Mouse (Mus musculus) embryo, embryonic 10.5 days (tissue): ENCODE measurements around the gene Cela1.

ENCODE experiments used
- DNase-seq: peaks from one replicate; pipeline ENCODE4 v3.0.0-alpha.2; 2015; ENCODE audit warnings: low spot score

Gene Cela1

DNA sequence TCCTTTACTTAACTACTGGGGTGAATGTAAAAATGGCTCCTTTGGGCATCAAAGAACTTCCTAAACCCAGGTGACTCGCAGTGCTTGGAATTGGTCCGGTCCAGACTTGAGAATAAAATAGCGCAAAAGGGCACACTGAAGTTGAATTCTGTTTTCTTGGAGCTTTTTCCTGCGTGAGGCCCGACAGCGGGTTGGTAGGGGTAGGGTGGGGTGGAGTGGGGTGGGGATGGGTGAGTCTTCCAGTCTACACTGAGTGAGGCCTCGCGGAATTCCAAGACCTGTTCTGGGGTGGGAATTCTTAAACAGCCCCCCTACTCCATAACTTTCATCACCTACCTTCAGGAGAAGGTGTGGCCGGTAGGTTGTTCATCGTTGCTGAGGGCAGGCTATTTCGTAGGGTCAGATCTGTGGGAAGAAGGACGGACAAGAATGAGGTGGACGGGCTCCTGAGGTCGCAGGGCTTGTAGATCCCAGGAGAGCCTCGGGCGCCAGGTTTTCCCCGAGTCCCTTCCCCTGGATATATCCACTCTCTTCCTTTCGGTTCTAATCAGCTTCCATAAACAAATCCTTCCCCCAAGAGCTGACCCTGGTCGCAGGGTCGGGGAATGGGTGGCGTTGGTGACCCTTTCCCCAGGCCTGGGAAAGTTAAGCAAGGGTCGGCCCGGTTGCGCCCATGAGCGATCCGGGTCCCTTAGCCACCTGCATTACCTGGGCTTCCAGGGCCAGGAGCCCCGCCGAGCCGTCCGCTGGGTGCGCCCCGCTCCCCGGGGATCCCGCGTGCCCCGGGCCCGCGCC, 51.7 kb downstream of the Cela1 start:
- DNase-seq: peak; percentile 26

DNA sequence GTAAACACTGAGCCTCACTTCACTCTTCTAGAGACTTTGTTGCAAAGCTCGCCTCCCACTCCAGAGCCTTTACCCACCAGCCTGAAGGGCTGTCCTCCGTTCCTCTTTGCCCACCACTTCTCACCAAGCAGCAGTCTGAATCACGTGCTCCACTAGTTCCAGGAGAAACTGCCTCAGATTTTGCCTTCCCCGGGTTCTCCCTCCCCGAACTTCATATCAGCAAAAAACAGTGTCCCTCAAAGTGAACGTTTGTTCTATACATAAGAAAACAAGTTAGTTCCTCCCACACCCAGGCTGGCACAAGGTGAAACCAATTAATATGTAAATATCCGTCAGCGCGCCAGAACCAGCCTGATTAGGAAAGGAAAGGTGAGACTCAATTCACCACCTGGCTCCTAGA, 52.5 kb downstream of the Cela1 start:
- DNase-seq: no peak

DNA sequence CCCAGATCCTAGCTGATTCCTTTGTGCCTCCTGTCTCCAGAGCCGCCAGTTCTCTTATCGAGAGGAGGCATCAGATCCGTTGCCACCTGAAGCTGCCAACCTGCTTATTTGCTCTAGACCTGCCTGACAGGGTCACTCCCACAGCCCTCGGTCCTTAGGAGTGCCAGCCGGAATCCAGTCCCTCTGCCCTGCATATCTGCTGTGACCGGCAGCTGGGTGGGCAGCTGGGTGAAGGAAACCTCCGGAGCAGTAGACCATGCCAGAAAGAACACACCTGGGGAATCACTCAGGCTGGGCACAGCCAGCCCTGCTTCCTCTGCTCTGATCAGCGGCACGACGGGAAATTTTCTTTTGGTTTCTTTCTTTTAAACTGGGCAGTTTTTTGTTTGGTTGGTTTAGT, 54.4 kb downstream of the Cela1 start:
- DNase-seq: no peak

DNA sequence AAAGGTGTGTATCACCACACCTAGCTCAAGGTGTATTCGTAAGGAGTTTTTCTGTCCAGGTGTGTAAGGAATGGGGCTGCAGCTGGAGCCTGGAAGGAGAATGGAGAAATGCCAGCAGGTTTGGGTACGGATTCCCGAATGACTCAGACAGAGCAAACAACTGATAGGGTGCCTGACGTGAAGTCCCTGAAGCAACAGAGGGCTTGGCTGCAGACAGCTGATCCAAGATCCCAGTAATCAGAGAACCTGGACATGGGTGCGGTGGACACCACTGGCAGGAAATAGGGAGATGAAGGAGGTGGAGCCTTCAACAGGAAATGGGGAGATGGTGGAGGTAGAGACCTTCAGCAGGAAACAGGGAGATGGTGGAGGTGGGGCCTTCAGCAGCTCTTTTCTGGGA, 55.4 kb downstream of the Cela1 start:
- no peak for DNase-seq

DNA sequence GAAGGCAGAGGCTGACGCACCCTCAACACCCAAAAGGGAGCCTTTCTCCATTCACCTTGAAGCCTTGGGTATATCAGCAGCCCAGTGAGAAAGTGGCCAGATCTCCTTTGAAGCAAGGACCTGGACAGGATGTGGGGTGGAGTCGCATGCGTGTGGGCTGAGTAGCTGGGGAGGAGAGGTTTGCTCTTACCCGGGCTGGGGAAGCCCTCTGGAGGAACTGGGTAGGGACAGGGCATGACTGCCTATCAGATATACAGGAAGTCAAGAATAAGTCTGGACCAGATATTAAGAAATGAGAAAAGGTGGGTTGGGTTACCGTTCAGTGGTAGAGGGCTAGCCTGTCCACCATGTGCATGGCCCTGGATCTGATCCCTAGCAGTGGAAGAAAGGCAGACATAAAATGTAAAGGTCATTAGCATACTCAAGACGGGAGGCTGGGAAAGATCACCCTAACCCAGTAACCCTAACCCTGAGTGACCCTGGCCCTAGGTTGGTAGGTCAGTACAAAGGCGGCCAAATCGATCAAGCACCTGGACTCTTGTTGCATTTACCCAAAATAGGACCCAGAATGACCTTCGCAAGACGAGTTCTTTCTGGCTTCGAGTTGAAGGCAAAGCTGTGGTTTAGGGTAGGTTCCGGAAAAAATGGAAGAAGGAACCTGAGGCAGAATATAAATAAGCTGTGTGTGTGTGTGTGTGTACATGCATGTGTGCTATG, 56.1 kb downstream of the Cela1 start:
- DNase-seq: no peak

DNA sequence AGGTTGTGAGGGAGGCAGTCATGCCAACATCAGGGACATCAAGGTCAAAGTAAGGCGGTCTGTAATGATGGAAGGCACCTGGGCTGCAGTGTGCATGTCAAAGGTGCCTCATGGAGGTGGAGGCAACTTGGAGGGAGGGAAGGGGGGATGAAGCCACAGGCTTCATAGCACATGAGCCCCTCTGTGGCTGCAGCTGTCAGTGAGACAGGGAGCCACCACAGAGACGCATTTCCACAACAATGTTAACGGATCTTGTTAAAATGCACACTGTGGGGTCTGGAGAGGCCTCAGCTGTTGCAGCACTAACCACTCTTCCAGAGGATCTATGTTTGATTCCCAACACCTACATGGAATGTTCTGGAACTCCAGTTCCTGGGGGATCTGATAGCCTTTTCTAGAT, 57.6 kb downstream of the Cela1 start:
- no peak for DNase-seq

- no peak for DNase-seq
Measured at GRCm38 (mm10) chr15:100628797-100629196, 58.9 kb downstream of the Cela1 start.

DNA sequence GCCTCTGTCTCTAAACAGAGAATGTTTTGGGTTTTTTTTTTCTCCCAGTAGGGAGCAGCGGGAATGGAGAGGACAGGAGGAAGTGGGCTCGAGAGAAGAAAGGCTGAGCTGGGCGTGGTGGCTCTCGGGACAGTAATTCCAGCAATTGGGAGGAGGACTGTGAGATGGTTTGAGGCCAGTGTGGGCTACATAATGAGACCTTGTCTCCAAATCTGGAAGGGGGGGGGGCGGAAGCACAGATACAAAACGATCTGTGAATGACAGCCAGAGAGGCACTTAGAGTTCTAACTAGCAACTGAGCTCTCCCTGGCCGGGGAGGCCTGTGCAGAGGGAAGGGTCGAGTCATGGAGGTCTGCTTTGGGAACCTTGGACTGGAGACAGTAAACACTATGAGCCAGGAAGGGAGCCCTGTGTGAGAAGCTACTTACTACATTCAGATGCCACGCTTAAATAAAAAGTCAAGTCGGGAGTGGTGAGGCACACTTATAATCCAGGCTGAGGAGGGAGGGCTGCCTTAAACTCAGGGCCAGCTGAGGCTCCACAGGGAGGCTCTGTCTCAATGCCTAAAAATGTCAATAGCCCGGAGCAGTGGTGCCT, 59.8 kb downstream of the Cela1 start:
- DNase-seq: peak; percentile 35

DNA sequence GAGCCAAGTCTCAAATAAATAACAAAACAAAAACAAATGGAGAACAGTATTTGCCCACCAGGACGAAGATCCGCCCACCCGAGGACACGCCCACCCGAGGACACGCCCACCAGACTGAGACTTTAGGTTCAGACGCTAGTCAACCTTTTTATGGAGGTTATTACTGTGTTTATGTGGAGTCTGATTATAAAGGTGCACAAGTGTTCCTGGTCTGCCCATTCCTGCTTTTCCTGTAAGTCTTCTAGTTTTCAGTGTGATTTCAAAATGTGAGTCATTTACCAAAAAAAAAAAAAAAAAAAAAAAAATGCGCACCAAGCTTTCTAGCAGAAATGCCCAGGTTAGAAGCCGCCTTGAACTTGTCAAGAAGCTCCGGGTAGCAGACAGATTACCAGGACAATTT, 60.4 kb downstream of the Cela1 start:
- DNase-seq: peak; percentile 40

GRCm38 (mm10) chr15:100624435-100624834, 63.3 kb downstream of the Cela1 start:
- no peak for DNase-seq
